Mouse (Mus musculus) limb, embryonic 14.5 days (tissue): ENCODE measurements around the gene Pbx2. TPM values are rescaled to one million over a fixed set of nuclear protein-coding genes. Genes with fewer than 3 reads are reported as not detected.
A peak's percentile ranks its signal among the peaks of the same experiment; 100 is the strongest.

Source experiments
- ATAC-seq: fragments of 200-750 bp; cut with Nextera tagmentation; 2 replicates; pipeline ENCODE4 v1.8.0; 2017; ENCODE audit warnings: low read depth, moderate number of reproducible peaks, moderate TSS enrichment; ENCODE audit not compliant: low FRiP score
- DNase-seq: peaks from one replicate; pipeline ENCODE4 v3.0.0-alpha.2; 2015; ENCODE audit warnings: low spot score
- H3K27ac ChIP-seq: fragments of 300-500 bp; sonication (generic); replicated peaks from 2 replicates; pipeline ENCODE4 v1.5.1; 2014; ENCODE audit warnings: low read depth, mild to moderate bottlenecking, low read length, moderate library complexity, mixed read lengths
- H3K27me3 ChIP-seq: fragments of 300-500 bp; sonication (generic); 2 replicates; pipeline ENCODE4 v1.6.1; 2014; ENCODE audit warnings: low read length, mixed read lengths; ENCODE audit not compliant: control insufficient read depth, insufficient read depth
- H3K36me3 ChIP-seq: fragments of 300-500 bp; sonication (generic); 2 replicates; pipeline ENCODE4 v1.6.1; 2014; ENCODE audit warnings: mild to moderate bottlenecking, low read length, moderate library complexity, mixed read lengths; ENCODE audit not compliant: control insufficient read depth, insufficient read depth
- H3K4me1 ChIP-seq: fragments of 300-500 bp; sonication (generic); 2 replicates; pipeline ENCODE4 v1.6.1; 2014; ENCODE audit warnings: antibody characterized with exemption, low read length, mixed read lengths; ENCODE audit not compliant: control insufficient read depth, insufficient read depth
- H3K4me2 ChIP-seq: fragments of 300-500 bp; sonication (generic); replicated peaks from 2 replicates; pipeline ENCODE4 v1.6.1; 2014; ENCODE audit warnings: low read depth, mild to moderate bottlenecking, low read length, moderate library complexity; ENCODE audit not compliant: severe bottlenecking
- H3K4me3 ChIP-seq: fragments of 300-500 bp; sonication (generic); replicated peaks from 2 replicates; pipeline ENCODE4 v1.5.1; 2014; ENCODE audit warnings: low read length
- H3K9ac ChIP-seq: fragments of 300-500 bp; sonication (generic); 2 replicates; pipeline ENCODE4 v1.6.1; 2014; ENCODE audit warnings: mild to moderate bottlenecking, low read depth, low read length, moderate library complexity; ENCODE audit not compliant: severe bottlenecking
- H3K9me3 ChIP-seq: fragments of 300-500 bp; sonication (generic); 2 replicates; pipeline ENCODE4 v1.6.1; 2016; ENCODE audit warnings: low read length; ENCODE audit not compliant: control insufficient read depth
- POLR2A ChIP-seq: fragments of 200-500 bp; IDR thresholded peaks from 2 replicates; pipeline ENCODE4 v1.8.0; 2012; ENCODE audit warnings: inconsistent platforms, mild to moderate bottlenecking, moderate library complexity, borderline replicate concordance; ENCODE audit not compliant: insufficient read depth, insufficient read length; ENCODE audit errors: extremely low read depth
- WGBS: fragments of 180-500 bp; shearing (Covaris S2); extraction: QIAGEN DNeasy Blood & Tissue Kit; methylation state at CpG from one replicate; pipeline ENCODE4 v1.1.7; 2014; 5-methylcytosine and 5-hydroxymethylcytosine counted together
- polyA plus RNA-seq, 2 experiments: library from polyadenylated mRNA; depleted of rRNA in 1 of 2; stranded (reverse) in 1 of 2; unstranded in 1 of 2; fragments of >200 nt; fragmentation: Nextera tagmentation in 1 of 2; extraction: Ambion mirVana in 1 of 2; gene quantifications; 2 replicates each; pipeline versions ENCODE4 v1.2.1 to v1.2.3; 2012 to 2014

The Pbx2 gene
- polyA plus RNA-seq, 2 experiments: 13.5 to 141 TPM

- Histone ChIP-seq H3K27me3 (no peaks in the 10 kb centered on the region), H3K27ac (no peak overlapping the region), H3K4me1 (peaks cover 8% of the 10 kb centered on the region), H3K4me3 (no peak overlapping the region), H3K36me3 (no peaks in the 10 kb centered on the region), H3K9ac (no peak overlapping the region), H3K4me2 (no peak overlapping the region), H3K9me3 (no peaks in the 10 kb centered on the region)
- no peak for ATAC-seq
- WGBS: 92% methylated on average over 6 of the region's 6 CpGs
- DNase-seq: no peak
- no peak for TF ChIP-seq POLR2A
These were observed 30.6 kb upstream of the Pbx2 start for GRCm38 (mm10) chr17:34560438-34560837.

GRCm38 (mm10) chr17:34561200-34561599 is 29.9 kb upstream of the Pbx2 start:
- Histone ChIP-seq H3K4me3 (no peak overlapping the region), H3K9me3 (no peaks in the 10 kb centered on the region), H3K4me1 (peaks cover 8% of the 10 kb centered on the region), H3K27ac (no peak overlapping the region), H3K36me3 (no peaks in the 10 kb centered on the region), H3K4me2 (no peak overlapping the region), H3K27me3 (no peaks in the 10 kb centered on the region), H3K9ac (no peak overlapping the region)
- no peak for TF ChIP-seq POLR2A
- ATAC-seq (no peak), DNase-seq (no peak)
- WGBS: 31% methylated on average over 3 of the region's 8 CpGs

DNA sequence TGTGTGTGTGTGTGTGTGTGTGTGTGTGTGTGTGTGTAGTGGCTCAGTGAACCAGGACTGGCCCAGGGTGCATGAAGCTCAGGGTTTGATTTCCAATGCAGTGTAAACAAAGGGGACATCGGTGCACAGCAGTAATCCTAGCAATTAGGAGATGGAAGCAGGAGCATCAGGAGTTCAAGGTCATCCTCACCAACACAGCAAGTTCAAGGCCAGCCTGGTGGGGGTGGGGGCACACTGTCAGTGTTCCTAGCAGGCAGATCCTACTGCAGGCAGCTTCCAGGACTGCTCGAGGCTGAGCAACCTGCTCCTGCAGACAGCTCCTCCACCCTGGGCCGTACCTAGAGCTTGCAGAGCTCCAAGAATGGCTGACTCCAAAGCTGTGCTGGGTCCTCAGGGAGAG is 28.5 kb upstream of the Pbx2 start:
- no peaks in the 10 kb centered on the region for H3K36me3 ChIP-seq
- ATAC-seq: no peak

DNA sequence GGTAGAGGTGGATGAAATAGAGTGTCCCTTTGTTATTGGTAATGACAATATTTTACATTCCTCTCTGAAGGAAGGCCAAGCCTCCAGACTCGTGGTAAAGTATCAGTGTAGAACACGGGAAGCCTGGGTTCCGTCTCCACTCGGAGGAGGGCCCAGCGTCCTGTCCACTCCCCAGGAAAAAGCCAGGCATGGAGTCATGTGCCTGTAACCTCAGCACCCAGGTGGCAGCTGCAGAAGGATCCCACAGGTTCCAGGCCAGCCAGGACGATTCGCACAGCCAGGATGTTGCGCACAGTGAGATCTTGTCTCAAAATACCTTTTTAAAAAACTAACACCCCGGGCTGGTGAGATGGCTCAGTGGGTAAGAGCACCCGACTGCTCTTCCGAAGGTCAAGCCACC is 27.7 kb upstream of the Pbx2 start:
- Histone ChIP-seq H3K9me3 (no peaks in the 10 kb centered on the region), H3K4me1 (peaks cover 8% of the 10 kb centered on the region), H3K4me2 (no peak overlapping the region), H3K27me3 (no peaks in the 10 kb centered on the region), H3K36me3 (no peaks in the 10 kb centered on the region), H3K4me3 (no peak overlapping the region), H3K27ac (no peak overlapping the region), H3K9ac (no peak overlapping the region)
- no peak for DNase-seq
- ATAC-seq: no peak
- 73% methylated on average over 11 of the region's 11 CpGs for WGBS
- TF ChIP-seq POLR2A: no peak

More for the DNA sequence above, 28.5 kb upstream of the Pbx2 start:
- 61% methylated on average over 3 of the region's 3 CpGs for WGBS
- no peak for DNase-seq
- H3K4me1 ChIP-seq: peaks cover 8% of the 10 kb centered on the region
- H3K27ac ChIP-seq: no peak overlapping the region
- H3K9me3 ChIP-seq: no peaks in the 10 kb centered on the region
- H3K27me3 ChIP-seq: no peaks in the 10 kb centered on the region
- no peak overlapping the region for H3K4me3 ChIP-seq
- no peak for TF ChIP-seq POLR2A
- H3K9ac ChIP-seq: no peak overlapping the region
- no peak overlapping the region for H3K4me2 ChIP-seq

DNA sequence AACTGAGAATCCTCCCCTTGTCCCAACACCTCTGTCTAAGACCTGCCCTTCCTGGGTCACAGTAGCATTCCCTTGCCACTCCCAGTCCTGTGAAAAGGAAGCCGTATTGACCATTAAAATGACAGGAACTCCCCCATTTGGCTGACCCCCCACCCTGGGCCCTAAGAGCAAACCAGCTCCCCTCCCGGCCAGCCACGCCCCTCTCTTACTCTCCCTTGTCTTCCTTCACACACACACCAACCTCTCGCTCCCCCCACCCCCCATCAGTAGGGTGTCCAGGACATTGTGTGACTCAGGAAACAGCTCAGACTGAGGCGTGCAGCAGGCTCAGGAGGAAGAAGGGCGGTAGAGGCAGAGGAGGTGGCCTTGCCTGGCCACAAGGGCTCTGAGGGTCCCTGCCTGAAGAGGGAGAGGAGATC is 27.1 kb upstream of the Pbx2 start, which contains the start of gene Notch4:
Gene Notch4 (plus strand): TSS at position 266 of the 419 bp plus-strand sequence.
- H3K36me3 ChIP-seq: no peaks in the 10 kb centered on the region
- TF ChIP-seq POLR2A: no peak
- DNase-seq (no peak), ATAC-seq (peak; percentile 47)
- H3K9ac ChIP-seq: peak within 1 kb of the TSS; percentile 22; the same call in 1 of the 2 replicates
- 0 out of 2 replicates have a peak within 1 kb of the TSS, but pooled peaks have one; percentile 7 for H3K27ac ChIP-seq
- peaks cover 8% of the 10 kb centered on the region for H3K4me1 ChIP-seq
- no peak within 1 kb of the TSS for H3K4me2 ChIP-seq
- no peaks in the 10 kb centered on the region for H3K9me3 ChIP-seq
- H3K4me3 ChIP-seq: no peak within 1 kb of the TSS; the same call in 1 of the 2 replicates
- WGBS: 12% methylated on average over 6 of the region's 6 CpGs
- H3K27me3 ChIP-seq: no peaks in the 10 kb centered on the region

DNA sequence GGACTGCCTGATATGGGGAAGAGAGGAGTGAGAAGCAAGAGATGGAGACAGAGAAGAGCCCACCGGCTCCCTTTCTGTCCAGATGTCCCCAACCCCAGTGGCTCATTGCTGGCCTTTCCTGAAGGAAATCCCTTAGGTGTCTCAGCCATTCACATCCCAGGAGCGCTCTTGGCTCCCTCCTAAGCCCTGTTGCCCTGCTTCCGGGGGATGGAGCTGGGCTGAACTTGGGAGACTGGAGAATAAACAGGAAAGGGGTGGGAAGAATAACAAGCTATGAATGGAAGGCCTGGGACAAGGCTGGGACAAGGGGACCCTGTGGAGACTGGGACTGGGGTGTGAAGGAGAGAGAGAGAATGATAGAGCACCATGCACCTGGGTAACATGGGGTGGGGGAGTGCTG is 26.3 kb upstream of the Pbx2 start:
- Histone ChIP-seq H3K27ac (0 out of 2 replicates have a peak overlapping the region, but pooled peaks have one; percentile 7), H3K27me3 (no peaks in the 10 kb centered on the region), H3K4me3 (no peak overlapping the region), H3K9ac (0 out of 2 replicates have a peak overlapping the region, but pooled peaks have one; percentile 22), H3K9me3 (no peaks in the 10 kb centered on the region), H3K4me2 (no peak overlapping the region), H3K36me3 (no peaks in the 10 kb centered on the region), H3K4me1 (peaks cover 8% of the 10 kb centered on the region)
- TF ChIP-seq POLR2A: no peak
- ATAC-seq: no peak
- 36% methylated on average over 3 of the region's 3 CpGs for WGBS
- no peak for DNase-seq
